Mouse (Mus musculus): ENCODE measurements around the gene Gm20838. TPM values are rescaled to one million over a fixed set of nuclear protein-coding genes. Genes with fewer than 3 reads are reported as not detected.
"Not testable (repeated sequence)": the region's sequence is repeated elsewhere in the genome, so short reads cannot be mapped to it uniquely, and the experiment has no call there.

Gm20838 gene
- not detected for polyA plus RNA-seq (2017; shearing (Covaris generic))

DNA sequence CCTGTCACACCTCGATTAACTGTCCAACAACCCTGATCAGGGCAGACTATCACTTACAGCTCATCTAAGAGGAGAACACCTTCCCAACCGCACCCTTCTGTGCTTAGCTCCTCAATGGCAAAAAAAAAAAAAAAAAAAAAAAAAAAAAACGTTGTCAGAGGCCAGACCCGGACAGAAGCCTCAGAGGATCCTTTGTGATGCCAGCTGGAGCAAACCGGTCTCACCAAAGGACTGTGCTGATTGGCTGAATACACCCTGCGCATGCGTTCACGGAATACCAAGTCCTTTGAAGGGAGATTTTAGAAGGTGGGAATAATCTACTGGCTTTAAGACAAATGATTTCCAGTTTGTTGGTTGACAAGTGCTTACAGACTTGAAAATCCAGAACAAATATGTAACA lies at the start of gene Gm20838:
TSS of gene Gm20838 (minus strand) at position 101 of the 400 bp plus-strand sequence.
- not testable (repeated sequence) for ATAC-seq

Measured in CD4-positive, CD25-positive, alpha-beta regulatory T cell, adult 4 months (primary cell).